Mouse (Mus musculus) lung, adult 2 months (tissue): ENCODE data around the gene Cotl1.

Experiments used
- CTCF ChIP-seq: fragments of 200-500 bp; IDR thresholded peaks from 2 replicates; pipeline ENCODE4 v1.5.1; 2011; ENCODE audit warnings: mild to moderate bottlenecking, low read length, control low read depth; ENCODE audit not compliant: insufficient read depth
- POLR2A ChIP-seq: fragments of 200-500 bp; IDR thresholded peaks from 2 replicates; pipeline ENCODE4 v1.6.1; 2011; ENCODE audit warnings: low read depth, mild to moderate bottlenecking, control low read depth, low read length, borderline replicate concordance; ENCODE audit errors: extremely low read depth

- TF ChIP-seq CTCF (no peak), POLR2A (no peak)
Observed at GRCm38 (mm10) chr8:119847232-119847922, 7.0 kb upstream of the Cotl1 start.
